Mouse (Mus musculus): ENCODE results near the gene Ift27.

Gene Ift27

GRCm38 (mm10) chr15:78171651-78172050, 2.3 kb downstream of the Ift27 start:
- peak; percentile 33 for DNase-seq

GRCm38 (mm10) chr15:78170708-78171107, 3.2 kb downstream of the Ift27 start:
- DNase-seq: peak; percentile 75

GRCm38 (mm10) chr15:78169566-78169965, 4.3 kb downstream of the Ift27 start:
- no peak for DNase-seq

- no peak for DNase-seq
Measured at GRCm38 (mm10) chr15:78165292-78165691, 8.6 kb downstream of the Ift27 start.

GRCm38 (mm10) chr15:78164466-78164865, 9.4 kb downstream of the Ift27 start:
- no peak for DNase-seq

GRCm38 (mm10) chr15:78161946-78162345, 12.0 kb downstream of the Ift27 start:
- DNase-seq: no peak

GRCm38 (mm10) chr15:78158335-78158734, 15.6 kb downstream of the Ift27 start:
- no peak for DNase-seq

- DNase-seq: no peak
Measured at GRCm38 (mm10) chr15:78157824-78158223, 16.1 kb downstream of the Ift27 start.

GRCm38 (mm10) chr15:78157330-78157729, 16.6 kb downstream of the Ift27 start:
- DNase-seq: no peak

GRCm38 (mm10) chr15:78155421-78155820, 18.5 kb downstream of the Ift27 start:
- no peak for DNase-seq

- no peak for DNase-seq
Measured at GRCm38 (mm10) chr15:78153045-78153775, 20.7 kb downstream of the Ift27 start.

- DNase-seq: no peak
Measured at GRCm38 (mm10) chr15:78148565-78148964, 25.3 kb downstream of the Ift27 start.

- no peak for DNase-seq
Measured at GRCm38 (mm10) chr15:78140226-78140625, 33.7 kb downstream of the Ift27 start.

GRCm38 (mm10) chr15:78134606-78135005, 39.3 kb downstream of the Ift27 start:
- DNase-seq: no peak

GRCm38 (mm10) chr15:78133389-78133788, 40.5 kb downstream of the Ift27 start:
- DNase-seq: no peak

GRCm38 (mm10) chr15:78119704-78120103, 54.2 kb downstream of the Ift27 start, which contains the start of gene Cacng2:
Gene Cacng2 (minus strand): TSS chr15:78120028.
- peak; percentile 90 for DNase-seq

- DNase-seq: no peak
Measured at GRCm38 (mm10) chr15:78119248-78119647, 54.7 kb downstream of the Ift27 start.

GRCm38 (mm10) chr15:78118275-78118995, 55.5 kb downstream of the Ift27 start:
- no peak for DNase-seq

GRCm38 (mm10) chr15:78117731-78118130, 56.2 kb downstream of the Ift27 start:
- DNase-seq: no peak

- DNase-seq: no peak
Measured at GRCm38 (mm10) chr15:78116936-78117335, 57.0 kb downstream of the Ift27 start.

GRCm38 (mm10) chr15:78116244-78116643, 57.7 kb downstream of the Ift27 start:
- no peak for DNase-seq
